Mouse (Mus musculus): ENCODE measurements around the gene Lmod3. TPM values are rescaled to one million over a fixed set of nuclear protein-coding genes. Genes with fewer than 3 reads are reported as not detected.

The Lmod3 gene
- 7.2 and 17.3 TPM in 2 replicates for polyA plus RNA-seq (2015; fragmentation: Nextera tagmentation; extraction: Ambion mirVana)

GRCm38 (mm10) chr6:97252711-97253221, at the start of gene Lmod3:
Gene Lmod3 (minus strand): TSS chr6:97252759.
- no peaks in the 10 kb centered on the region for H3K36me3 ChIP-seq
- H3K4me2 ChIP-seq = no peak within 1 kb of the TSS
- WGBS = 26% methylated on average over 9 of the region's 9 CpGs
- no peaks in the 10 kb centered on the region for H3K4me1 ChIP-seq
- H3K27me3 ChIP-seq = no peaks in the 10 kb centered on the region
- peak within 1 kb of the TSS; percentile 28; the same call in 1 of the 2 replicates for H3K27ac ChIP-seq
- H3K4me3 ChIP-seq = no peak within 1 kb of the TSS
- H3K9ac ChIP-seq = no peak within 1 kb of the TSS
- H3K9me3 ChIP-seq = no peaks in the 10 kb centered on the region
- peak; percentile 72; the same call in 1 of the 2 replicates for ATAC-seq (ENCODE audit: insufficient number of reproducible peaks, low FRiP score, low TSS enrichment, low read depth)

GRCm38 (mm10) chr6:97302303-97302702, 49.7 kb upstream of the Lmod3 start:
- ATAC-seq (ENCODE audit: insufficient number of reproducible peaks, low FRiP score, low TSS enrichment, low read depth) = no peak
- 0 out of 2 replicates have a peak, but pooled peaks cover 13% of the 10 kb centered on the region for H3K36me3 ChIP-seq
- WGBS = 84% methylated on average over 7 of the region's 7 CpGs
- peaks cover 6% of the 10 kb centered on the region; the same call in 1 of the 2 replicates for H3K4me1 ChIP-seq
- H3K27ac ChIP-seq = no peak overlapping the region
- no peak overlapping the region for H3K9ac ChIP-seq
- no peak overlapping the region for H3K4me3 ChIP-seq
- H3K9me3 ChIP-seq = no peaks in the 10 kb centered on the region
- no peak overlapping the region for H3K4me2 ChIP-seq
- H3K27me3 ChIP-seq = no peaks in the 10 kb centered on the region

- ATAC-seq (ENCODE audit: insufficient number of reproducible peaks, low FRiP score, low TSS enrichment, low read depth) = no peak
- WGBS = 83% methylated on average over 6 of the region's 6 CpGs
- H3K27ac ChIP-seq = no peak overlapping the region
These were observed 48.1 kb upstream of the Lmod3 start for GRCm38 (mm10) chr6:97300659-97301058.

GRCm38 (mm10) chr6:97300180-97300579, 47.6 kb upstream of the Lmod3 start:
- Histone ChIP-seq H3K27ac (no peak overlapping the region), H3K9me3 (no peaks in the 10 kb centered on the region), H3K9ac (no peak overlapping the region), H3K27me3 (no peaks in the 10 kb centered on the region), H3K36me3 (peaks cover 25% of the 10 kb centered on the region), H3K4me2 (no peak overlapping the region), H3K4me3 (no peak overlapping the region), H3K4me1 (peaks cover 6% of the 10 kb centered on the region; the same call in 1 of the 2 replicates)
- WGBS = 93% methylated on average over 6 of the region's 6 CpGs
- ATAC-seq (ENCODE audit: insufficient number of reproducible peaks, low FRiP score, low TSS enrichment, low read depth) = no peak

More at GRCm38 (mm10) chr6:97300659-97301058, 48.1 kb upstream of the Lmod3 start:
- no peak overlapping the region for H3K9ac ChIP-seq
- H3K36me3 ChIP-seq = peaks cover 21% of the 10 kb centered on the region
- no peak overlapping the region for H3K4me2 ChIP-seq
- H3K4me3 ChIP-seq = no peak overlapping the region
- H3K4me1 ChIP-seq = peaks cover 6% of the 10 kb centered on the region; the same call in 1 of the 2 replicates
- no peaks in the 10 kb centered on the region for H3K9me3 ChIP-seq
- H3K27me3 ChIP-seq = no peaks in the 10 kb centered on the region

- no peak for ATAC-seq (ENCODE audit: insufficient number of reproducible peaks, low FRiP score, low TSS enrichment, low read depth)
- WGBS = 67% methylated on average over 3 of the region's 3 CpGs
- Histone ChIP-seq H3K4me2 (no peak overlapping the region), H3K4me1 (0 out of 2 replicates have a peak, but pooled peaks cover 3% of the 10 kb centered on the region), H3K9ac (no peak overlapping the region), H3K4me3 (no peak overlapping the region), H3K9me3 (no peaks in the 10 kb centered on the region), H3K27ac (no peak overlapping the region), H3K27me3 (no peaks in the 10 kb centered on the region), H3K36me3 (peaks cover 23% of the 10 kb centered on the region)
These were observed 44.6 kb upstream of the Lmod3 start for GRCm38 (mm10) chr6:97297151-97297550.

GRCm38 (mm10) chr6:97295866-97296527, 43.4 kb upstream of the Lmod3 start:
- Histone ChIP-seq H3K9ac (no peak overlapping the region), H3K4me3 (no peak overlapping the region), H3K9me3 (no peaks in the 10 kb centered on the region), H3K4me2 (no peak overlapping the region), H3K27me3 (no peaks in the 10 kb centered on the region), H3K36me3 (peaks cover 23% of the 10 kb centered on the region), H3K27ac (no peak overlapping the region), H3K4me1 (0 out of 2 replicates have a peak, but pooled peaks cover 5% of the 10 kb centered on the region)
- no peak for ATAC-seq (ENCODE audit: insufficient number of reproducible peaks, low FRiP score, low TSS enrichment, low read depth)
- WGBS = 92% methylated on average over 21 of the region's 21 CpGs

- Histone ChIP-seq H3K36me3 (peaks cover 23% of the 10 kb centered on the region), H3K9ac (no peak overlapping the region), H3K4me2 (no peak overlapping the region), H3K4me3 (no peak overlapping the region), H3K27me3 (no peaks in the 10 kb centered on the region), H3K4me1 (0 out of 2 replicates have a peak, but pooled peaks cover 5% of the 10 kb centered on the region), H3K9me3 (no peaks in the 10 kb centered on the region), H3K27ac (no peak overlapping the region)
- 87% methylated on average over 9 of the region's 9 CpGs for WGBS
- ATAC-seq (ENCODE audit: insufficient number of reproducible peaks, low FRiP score, low TSS enrichment, low read depth) = no peak
These were observed 42.9 kb upstream of the Lmod3 start for GRCm38 (mm10) chr6:97295416-97295815.

- Histone ChIP-seq H3K27ac (no peak overlapping the region), H3K4me2 (no peak overlapping the region), H3K9me3 (no peaks in the 10 kb centered on the region), H3K36me3 (peaks cover 16% of the 10 kb centered on the region), H3K27me3 (no peaks in the 10 kb centered on the region), H3K9ac (no peak overlapping the region), H3K4me1 (0 out of 2 replicates have a peak, but pooled peaks cover 5% of the 10 kb centered on the region), H3K4me3 (no peak overlapping the region)
- ATAC-seq (ENCODE audit: insufficient number of reproducible peaks, low FRiP score, low TSS enrichment, low read depth) = no peak
- WGBS = 67% methylated on average over 12 of the region's 12 CpGs
These were observed 41.4 kb upstream of the Lmod3 start for GRCm38 (mm10) chr6:97293667-97294569.

GRCm38 (mm10) chr6:97292894-97293293, 40.3 kb upstream of the Lmod3 start:
- no peak overlapping the region for H3K27ac ChIP-seq
- no peak overlapping the region for H3K4me2 ChIP-seq
- no peak overlapping the region for H3K9ac ChIP-seq
- H3K4me1 ChIP-seq = 0 out of 2 replicates have a peak, but pooled peaks cover 5% of the 10 kb centered on the region
- H3K27me3 ChIP-seq = no peaks in the 10 kb centered on the region
- no peak overlapping the region for H3K4me3 ChIP-seq
- peaks cover 14% of the 10 kb centered on the region for H3K36me3 ChIP-seq
- WGBS = 65% methylated on average over 5 of the region's 5 CpGs
- H3K9me3 ChIP-seq = no peaks in the 10 kb centered on the region
- no peak for ATAC-seq (ENCODE audit: insufficient number of reproducible peaks, low FRiP score, low TSS enrichment, low read depth)

GRCm38 (mm10) chr6:97292096-97292495, 39.5 kb upstream of the Lmod3 start:
- no peak overlapping the region for H3K4me3 ChIP-seq
- H3K36me3 ChIP-seq = peaks cover 13% of the 10 kb centered on the region
- H3K9ac ChIP-seq = no peak overlapping the region
- H3K27ac ChIP-seq = no peak overlapping the region
- H3K9me3 ChIP-seq = no peaks in the 10 kb centered on the region
- 95% methylated on average over 3 of the region's 3 CpGs for WGBS
- ATAC-seq (ENCODE audit: insufficient number of reproducible peaks, low FRiP score, low TSS enrichment, low read depth) = no peak
- 0 out of 2 replicates have a peak, but pooled peaks cover 5% of the 10 kb centered on the region for H3K4me1 ChIP-seq
- no peak overlapping the region for H3K4me2 ChIP-seq
- no peaks in the 10 kb centered on the region for H3K27me3 ChIP-seq

GRCm38 (mm10) chr6:97291159-97291908, 38.8 kb upstream of the Lmod3 start:
- H3K9me3 ChIP-seq = no peaks in the 10 kb centered on the region
- H3K27ac ChIP-seq = no peak overlapping the region; the same call in 1 of the 2 replicates
- H3K36me3 ChIP-seq = peaks cover 11% of the 10 kb centered on the region
- no peak overlapping the region for H3K4me2 ChIP-seq
- 68% methylated on average over 21 of the region's 21 CpGs for WGBS
- 0 out of 2 replicates have a peak, but pooled peaks cover 5% of the 10 kb centered on the region for H3K4me1 ChIP-seq
- H3K27me3 ChIP-seq = no peaks in the 10 kb centered on the region
- no peak overlapping the region for H3K9ac ChIP-seq
- no peak overlapping the region for H3K4me3 ChIP-seq
- no peak for ATAC-seq (ENCODE audit: insufficient number of reproducible peaks, low FRiP score, low TSS enrichment, low read depth)
